Mouse (Mus musculus) hindbrain, embryonic 13.5 days (tissue): ENCODE measurements around the gene Rock2. TPM values are rescaled to one million over a fixed set of nuclear protein-coding genes. Genes with fewer than 3 reads are reported as not detected.

Experiments
- ATAC-seq: fragments of 200-750 bp; cut with Nextera tagmentation; 2 replicates; pipeline ENCODE4 v1.8.0; 2017; ENCODE audit warnings: moderate TSS enrichment; ENCODE audit not compliant: low FRiP score
- H3K27ac ChIP-seq: fragments of 300-500 bp; sonication (generic); 2 replicates; pipeline ENCODE4 v1.5.1; 2015; ENCODE audit warnings: inconsistent platforms, mild to moderate bottlenecking, moderate library complexity
- H3K27me3 ChIP-seq: fragments of 300-500 bp; sonication (generic); 2 replicates; pipeline ENCODE4 v1.6.1; 2015; ENCODE audit warnings: mild to moderate bottlenecking, inconsistent platforms
- H3K36me3 ChIP-seq: fragments of 300-500 bp; sonication (generic); 2 replicates; pipeline ENCODE4 v1.6.1; 2015; ENCODE audit warnings: mild to moderate bottlenecking, inconsistent platforms
- H3K4me1 ChIP-seq: fragments of 300-500 bp; sonication (generic); replicated peaks from 2 replicates; pipeline ENCODE4 v1.6.1; 2015; ENCODE audit warnings: inconsistent platforms
- H3K4me2 ChIP-seq: fragments of 300-500 bp; sonication (generic); 2 replicates; pipeline ENCODE4 v1.6.1; 2015; ENCODE audit warnings: inconsistent platforms, mild to moderate bottlenecking, moderate library complexity
- H3K4me3 ChIP-seq: fragments of 300-500 bp; sonication (generic); 2 replicates; pipeline ENCODE4 v1.5.1; 2015; ENCODE audit warnings: mild to moderate bottlenecking, inconsistent platforms
- H3K9ac ChIP-seq: fragments of 300-500 bp; sonication (generic); 2 replicates; pipeline ENCODE4 v1.6.1; 2015; ENCODE audit warnings: mild to moderate bottlenecking, inconsistent platforms
- H3K9me3 ChIP-seq: fragments of 300-500 bp; sonication (generic); 2 replicates; pipeline ENCODE4 v1.6.1; 2016; ENCODE audit warnings: inconsistent platforms
- WGBS: fragments of 180-500 bp; shearing (Covaris S2); methylation state at CpG from one replicate; pipeline ENCODE4 v1.1.7; 2015; 5-methylcytosine and 5-hydroxymethylcytosine counted together
- polyA plus RNA-seq: library from polyadenylated mRNA; unstranded; fragments of >200 nt; fragmentation: Nextera tagmentation; extraction: Ambion mirVana; gene quantifications from 2 replicates; pipeline ENCODE4 v1.2.1, GENCODE M21; 2015

Gene Rock2
- polyA plus RNA-seq, 1 experiment from 2014 or later = 15.5 TPM

DNA sequence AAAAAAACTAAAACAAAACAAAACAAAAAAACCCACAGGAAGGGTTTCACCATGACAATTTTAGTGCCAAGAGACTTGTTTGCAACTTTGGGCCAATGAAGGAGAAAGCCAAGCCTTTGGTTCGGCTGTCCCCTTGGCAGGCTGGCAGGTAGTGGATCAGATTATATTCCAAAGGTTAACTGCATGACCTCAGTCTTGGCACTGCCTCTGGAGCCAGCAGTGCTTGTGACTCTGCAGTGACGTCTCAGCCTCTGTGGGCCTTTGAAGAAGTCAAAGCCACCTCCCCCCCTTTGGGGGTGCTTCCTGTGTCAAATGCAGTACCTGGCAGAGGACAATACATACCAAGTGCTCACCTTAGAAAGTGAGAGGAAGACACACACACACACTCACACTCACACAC lies 20.6 kb upstream of the Rock2 start:
- no peak overlapping the region for H3K27ac ChIP-seq
- H3K9me3 ChIP-seq = no peaks in the 10 kb centered on the region
- peaks cover 13% of the 10 kb centered on the region; the same call in 1 of the 2 replicates for H3K4me1 ChIP-seq
- no peak overlapping the region for H3K9ac ChIP-seq
- no peak for ATAC-seq
- no peak overlapping the region for H3K4me2 ChIP-seq
- WGBS = 48% methylated on average over 2 of the region's 2 CpGs
- H3K4me3 ChIP-seq = no peak overlapping the region
- H3K27me3 ChIP-seq = no peaks in the 10 kb centered on the region
- H3K36me3 ChIP-seq = no peaks in the 10 kb centered on the region

DNA sequence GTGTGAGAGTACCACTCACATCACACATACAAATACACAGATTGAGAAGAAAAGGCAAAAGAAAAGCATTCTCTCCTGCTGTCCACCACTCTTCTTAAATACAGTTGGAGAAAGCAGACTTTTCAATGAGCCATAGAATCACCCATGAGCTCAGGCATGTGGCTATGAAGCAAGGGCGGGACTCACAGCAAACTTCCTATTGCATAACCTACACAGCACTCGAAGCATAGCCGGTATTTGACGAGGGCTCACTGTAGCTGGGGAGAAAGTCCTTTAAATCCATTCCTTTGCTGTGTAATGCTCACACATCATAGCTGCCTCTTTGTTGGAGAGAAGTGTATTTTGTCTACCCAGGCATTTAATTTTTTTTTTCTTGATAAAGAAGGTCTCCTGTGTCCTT lies 19.4 kb upstream of the Rock2 start:
- 82% methylated on average over 4 of the region's 4 CpGs for WGBS
- Histone ChIP-seq H3K27me3 (no peaks in the 10 kb centered on the region), H3K9ac (no peak overlapping the region), H3K9me3 (no peaks in the 10 kb centered on the region), H3K36me3 (no peaks in the 10 kb centered on the region), H3K4me3 (no peak overlapping the region), H3K4me1 (0 out of 2 replicates have a peak, but pooled peaks cover 8% of the 10 kb centered on the region), H3K4me2 (no peak overlapping the region), H3K27ac (no peak overlapping the region)
- ATAC-seq = no peak

DNA sequence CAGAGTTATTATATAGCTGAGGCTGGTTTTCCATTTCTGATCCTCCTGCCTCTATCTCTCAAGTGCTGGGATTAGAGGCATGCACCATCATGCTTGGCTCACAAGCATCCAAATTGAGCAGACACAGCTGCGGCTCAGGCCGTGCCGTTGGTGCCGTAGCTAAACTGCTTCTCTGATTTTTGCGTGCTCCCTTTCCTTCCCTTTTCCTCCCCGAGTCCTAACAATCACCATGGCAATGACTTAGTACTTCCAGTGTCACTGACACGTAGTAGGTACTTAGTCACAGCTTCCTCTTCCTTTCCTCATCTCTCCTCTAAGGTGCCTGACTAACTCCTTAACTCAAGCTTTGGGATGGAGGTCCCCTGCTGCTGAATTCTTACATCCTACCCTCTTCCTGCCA lies 19.0 kb upstream of the Rock2 start:
- no peaks in the 10 kb centered on the region for H3K27me3 ChIP-seq
- no peak overlapping the region for H3K4me3 ChIP-seq
- no peak overlapping the region for H3K9ac ChIP-seq
- H3K27ac ChIP-seq = no peak overlapping the region
- H3K36me3 ChIP-seq = no peaks in the 10 kb centered on the region
- 0 out of 2 replicates have a peak, but pooled peaks cover 4% of the 10 kb centered on the region for H3K4me1 ChIP-seq
- H3K4me2 ChIP-seq = no peak overlapping the region
- no peaks in the 10 kb centered on the region for H3K9me3 ChIP-seq
- no peak for ATAC-seq
- 77% methylated on average over 7 of the region's 7 CpGs for WGBS

DNA sequence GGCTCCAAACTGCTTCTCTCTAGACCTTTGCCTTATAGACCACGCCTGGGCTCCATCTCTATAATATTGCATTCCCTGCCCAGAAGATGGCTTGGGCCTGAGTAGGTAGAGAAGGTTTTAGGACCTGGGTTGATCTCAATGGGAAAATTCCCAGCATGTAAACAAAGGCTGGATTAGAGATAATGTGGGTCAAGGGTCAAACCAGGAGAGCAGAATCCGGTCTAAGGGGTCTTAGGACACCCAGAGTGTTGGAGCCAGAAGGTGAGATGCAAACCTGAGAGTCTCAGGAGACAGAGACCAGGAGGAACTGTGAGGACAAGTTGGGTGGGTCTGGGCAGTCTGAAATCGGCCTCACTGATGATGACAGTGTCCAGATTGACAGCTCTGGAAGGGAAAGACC lies 18.0 kb upstream of the Rock2 start:
- no peaks in the 10 kb centered on the region for H3K27me3 ChIP-seq
- 0 out of 2 replicates have a peak, but pooled peaks cover 3% of the 10 kb centered on the region for H3K4me1 ChIP-seq
- H3K27ac ChIP-seq = no peak overlapping the region
- WGBS = 52% methylated on average over 3 of the region's 3 CpGs
- H3K4me2 ChIP-seq = no peak overlapping the region
- H3K9me3 ChIP-seq = no peaks in the 10 kb centered on the region
- H3K9ac ChIP-seq = no peak overlapping the region
- no peak overlapping the region for H3K4me3 ChIP-seq
- ATAC-seq = no peak
- no peaks in the 10 kb centered on the region for H3K36me3 ChIP-seq

DNA sequence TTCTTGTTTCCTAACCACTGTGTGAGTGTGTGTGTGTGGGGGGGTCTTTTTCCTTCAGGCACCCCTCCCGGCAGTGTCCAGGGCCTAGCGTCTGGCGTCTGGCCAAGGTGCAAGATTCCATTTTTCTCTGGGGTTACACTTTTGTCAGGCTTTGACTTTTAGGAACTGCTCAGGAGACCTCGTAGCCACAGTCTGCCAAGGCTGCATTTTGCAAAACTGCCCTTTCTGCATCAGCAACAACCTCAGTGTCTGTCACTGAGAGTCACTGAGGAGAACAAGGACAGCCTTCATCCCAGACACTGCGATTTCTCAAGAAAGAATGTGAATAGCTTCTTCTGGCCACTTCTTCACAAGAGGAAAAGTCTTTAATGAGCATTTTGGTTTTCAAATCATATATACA lies 17.6 kb upstream of the Rock2 start:
- ATAC-seq = no peak
- no peaks in the 10 kb centered on the region for H3K9me3 ChIP-seq
- H3K9ac ChIP-seq = no peak overlapping the region
- H3K4me1 ChIP-seq = 0 out of 2 replicates have a peak, but pooled peaks cover 3% of the 10 kb centered on the region
- WGBS = 66% methylated on average over 5 of the region's 5 CpGs
- H3K36me3 ChIP-seq = no peaks in the 10 kb centered on the region
- no peaks in the 10 kb centered on the region for H3K27me3 ChIP-seq
- H3K4me2 ChIP-seq = no peak overlapping the region
- 0 out of 2 replicates have a peak overlapping the region, but pooled peaks have one; percentile 24 for H3K27ac ChIP-seq
- H3K4me3 ChIP-seq = no peak overlapping the region

DNA sequence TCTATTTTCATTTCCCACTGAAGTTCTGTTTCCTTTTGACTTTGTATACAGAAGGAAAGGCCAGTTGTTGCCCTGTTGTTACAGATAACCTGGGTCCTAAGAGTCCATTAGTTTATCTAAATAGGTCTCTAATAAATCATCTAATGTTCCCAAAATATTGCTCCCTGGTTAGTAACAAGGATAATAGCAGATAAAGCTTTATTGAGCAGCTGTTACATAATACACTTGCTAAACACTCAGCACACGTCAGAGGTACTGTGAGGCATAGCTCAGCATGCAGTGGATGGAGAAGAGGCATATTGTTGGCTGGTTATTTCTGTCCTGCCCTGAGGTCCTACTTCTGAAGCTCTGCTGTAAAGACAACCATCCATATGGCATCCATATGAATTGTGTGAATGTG lies 17.0 kb upstream of the Rock2 start:
- 53% methylated on average over 1 of the region's 1 CpGs for WGBS
- Histone ChIP-seq H3K4me3 (no peak overlapping the region), H3K4me2 (no peak overlapping the region), H3K9me3 (no peaks in the 10 kb centered on the region), H3K36me3 (no peaks in the 10 kb centered on the region), H3K4me1 (0 out of 2 replicates have a peak, but pooled peaks cover 3% of the 10 kb centered on the region), H3K27ac (no peak overlapping the region), H3K27me3 (no peaks in the 10 kb centered on the region), H3K9ac (no peak overlapping the region)
- no peak for ATAC-seq

DNA sequence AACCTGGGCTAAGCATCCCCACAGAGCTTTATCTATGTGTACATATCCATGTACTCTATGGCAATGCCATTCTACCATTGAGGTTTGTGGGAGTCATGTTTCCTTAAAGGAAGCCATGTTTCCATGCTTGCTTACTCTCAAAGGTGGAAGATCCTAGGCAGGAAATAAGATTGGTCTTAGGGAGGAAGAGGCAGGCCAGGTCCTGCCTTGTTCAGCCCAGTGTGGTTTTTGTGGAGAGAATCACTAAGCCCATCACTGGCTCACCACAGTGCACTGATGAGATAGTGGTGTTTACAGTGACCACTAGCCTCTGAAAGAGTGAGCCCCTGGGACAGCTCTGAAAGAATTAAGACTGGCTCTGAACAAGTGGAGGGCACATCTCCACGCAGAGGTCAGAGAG lies 15.3 kb upstream of the Rock2 start:
- WGBS = 94% methylated on average over 1 of the region's 1 CpGs
- Histone ChIP-seq H3K27ac (no peak overlapping the region), H3K9ac (no peak overlapping the region), H3K4me3 (no peak overlapping the region), H3K9me3 (no peaks in the 10 kb centered on the region), H3K27me3 (no peaks in the 10 kb centered on the region), H3K4me1 (0 out of 2 replicates have a peak, but pooled peaks cover 3% of the 10 kb centered on the region), H3K4me2 (no peak overlapping the region), H3K36me3 (no peaks in the 10 kb centered on the region)
- no peak for ATAC-seq

DNA sequence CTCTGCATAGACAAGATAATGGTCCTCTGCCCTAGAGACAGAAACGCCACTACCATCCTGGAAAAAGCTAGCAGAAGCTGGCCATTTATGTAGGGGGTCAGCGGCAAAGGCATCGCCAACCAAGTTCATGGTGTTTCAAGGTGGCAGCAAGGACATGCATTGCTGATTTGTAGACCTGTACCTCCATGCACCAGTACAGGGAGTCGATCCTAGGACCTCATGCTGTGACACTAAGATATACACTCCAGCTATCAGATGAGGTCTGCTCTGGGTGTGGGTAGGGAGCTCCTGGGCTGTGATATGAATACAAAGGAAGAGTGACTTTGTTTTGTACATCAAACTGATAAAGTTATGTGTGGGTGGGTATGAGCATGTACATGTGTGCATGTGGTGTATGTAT lies 14.6 kb upstream of the Rock2 start:
- no peak overlapping the region for H3K9ac ChIP-seq
- no peak overlapping the region for H3K4me2 ChIP-seq
- WGBS = 94% methylated on average over 4 of the region's 4 CpGs
- no peaks in the 10 kb centered on the region for H3K36me3 ChIP-seq
- no peaks in the 10 kb centered on the region for H3K27me3 ChIP-seq
- no peak overlapping the region for H3K27ac ChIP-seq
- 0 out of 2 replicates have a peak, but pooled peaks cover 3% of the 10 kb centered on the region for H3K4me1 ChIP-seq
- no peak overlapping the region for H3K4me3 ChIP-seq
- H3K9me3 ChIP-seq = no peaks in the 10 kb centered on the region
- ATAC-seq = no peak

DNA sequence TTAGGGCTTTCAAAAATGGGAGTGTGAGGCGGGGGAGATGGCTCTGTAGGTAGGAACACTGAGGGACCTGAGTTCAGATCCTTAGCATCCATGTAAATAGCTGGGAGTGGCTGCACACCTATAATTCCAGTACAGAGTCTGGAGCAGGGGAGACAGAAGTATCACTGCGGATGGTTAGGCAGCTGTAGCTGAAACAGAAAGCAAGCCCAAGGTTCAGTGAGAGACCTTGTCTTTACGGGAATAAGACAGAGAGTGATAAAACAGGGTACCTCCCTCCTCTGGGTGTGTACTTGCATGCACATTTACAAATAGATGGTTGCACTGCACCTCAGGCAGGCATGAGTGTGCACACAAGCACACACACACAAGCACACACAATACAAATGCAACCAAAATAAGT lies 12.3 kb upstream of the Rock2 start:
- Histone ChIP-seq H3K9me3 (no peaks in the 10 kb centered on the region), H3K4me3 (no peak overlapping the region), H3K27me3 (no peaks in the 10 kb centered on the region), H3K4me1 (no peaks in the 10 kb centered on the region), H3K36me3 (no peaks in the 10 kb centered on the region), H3K4me2 (no peak overlapping the region), H3K9ac (no peak overlapping the region), H3K27ac (no peak overlapping the region)
- WGBS = 90% methylated on average over 3 of the region's 3 CpGs
- ATAC-seq = no peak

DNA sequence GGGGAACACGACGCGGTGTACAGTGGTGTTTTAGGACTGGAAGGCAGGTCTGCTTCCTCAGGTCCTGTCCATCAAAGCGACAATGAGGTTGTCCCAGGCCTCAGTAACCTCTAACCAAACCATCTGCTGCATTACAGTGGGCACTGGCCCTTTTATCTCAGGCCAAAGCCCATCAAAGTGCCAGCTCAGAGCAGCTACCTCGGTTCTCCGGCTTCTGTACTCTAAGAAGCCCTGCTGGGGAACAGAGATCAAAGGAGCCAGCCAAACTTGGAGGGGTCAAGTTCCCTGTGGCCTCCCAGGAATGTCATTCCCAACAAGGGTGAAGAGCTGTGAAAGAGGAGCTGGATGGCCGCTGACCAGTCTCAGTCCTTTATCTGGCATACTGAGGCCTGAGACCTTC lies 11.6 kb upstream of the Rock2 start:
- no peak overlapping the region for H3K4me3 ChIP-seq
- H3K27ac ChIP-seq = no peak overlapping the region
- H3K4me2 ChIP-seq = no peak overlapping the region
- ATAC-seq = no peak
- no peak overlapping the region for H3K9ac ChIP-seq
- no peaks in the 10 kb centered on the region for H3K27me3 ChIP-seq
- H3K4me1 ChIP-seq = no peaks in the 10 kb centered on the region
- H3K36me3 ChIP-seq = no peaks in the 10 kb centered on the region
- 68% methylated on average over 7 of the region's 7 CpGs for WGBS
- no peaks in the 10 kb centered on the region for H3K9me3 ChIP-seq

DNA sequence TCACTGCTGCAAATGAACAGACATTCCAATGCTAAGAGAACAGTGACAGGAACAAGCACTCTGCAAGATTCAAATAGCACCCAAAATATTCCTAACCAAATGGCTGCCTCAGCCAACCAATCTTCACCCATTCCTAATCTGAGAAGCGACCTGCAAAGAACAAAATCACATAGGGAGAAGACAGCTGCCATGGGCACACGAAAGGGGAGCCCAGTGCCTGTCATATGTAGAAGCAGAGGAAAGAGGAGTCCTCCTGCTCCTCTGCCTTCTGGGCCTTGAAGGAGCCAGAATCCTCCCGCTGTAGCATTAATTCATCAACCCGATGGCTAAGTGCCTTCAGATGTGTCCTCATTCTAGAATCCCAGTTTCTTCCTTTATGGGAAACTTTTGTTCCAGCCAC lies 10.2 kb upstream of the Rock2 start:
- Histone ChIP-seq H3K4me3 (no peak overlapping the region), H3K9me3 (no peaks in the 10 kb centered on the region), H3K9ac (no peak overlapping the region), H3K27me3 (no peaks in the 10 kb centered on the region), H3K4me2 (no peak overlapping the region), H3K36me3 (no peaks in the 10 kb centered on the region), H3K4me1 (no peaks in the 10 kb centered on the region), H3K27ac (no peak overlapping the region)
- WGBS = 92% methylated on average over 4 of the region's 4 CpGs
- ATAC-seq = no peak

DNA sequence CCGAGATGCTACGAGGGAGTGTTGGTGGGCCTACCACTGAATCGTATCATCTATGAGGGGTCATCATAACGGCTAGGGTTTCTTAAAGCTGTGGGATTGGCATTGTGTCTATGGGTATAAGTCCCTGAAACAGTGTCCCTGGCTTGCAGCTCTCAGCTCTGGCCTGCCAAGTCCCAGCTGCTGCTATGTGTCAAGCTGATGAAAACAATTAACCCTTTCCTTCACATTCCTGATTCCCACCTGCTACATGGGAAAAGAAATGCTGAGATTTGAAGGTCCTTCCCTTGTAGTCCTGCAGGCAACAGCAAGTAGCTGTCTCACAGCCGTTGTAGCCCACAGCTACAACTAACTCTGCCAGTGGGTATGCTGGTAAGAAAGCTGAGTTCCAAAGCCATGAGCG lies 8.3 kb upstream of the Rock2 start:
- Histone ChIP-seq H3K9ac (no peak overlapping the region), H3K4me1 (no peaks in the 10 kb centered on the region), H3K36me3 (no peaks in the 10 kb centered on the region), H3K27me3 (no peaks in the 10 kb centered on the region), H3K27ac (no peak overlapping the region), H3K4me3 (no peak overlapping the region), H3K4me2 (no peak overlapping the region), H3K9me3 (no peaks in the 10 kb centered on the region)
- 92% methylated on average over 6 of the region's 6 CpGs for WGBS
- ATAC-seq = no peak

DNA sequence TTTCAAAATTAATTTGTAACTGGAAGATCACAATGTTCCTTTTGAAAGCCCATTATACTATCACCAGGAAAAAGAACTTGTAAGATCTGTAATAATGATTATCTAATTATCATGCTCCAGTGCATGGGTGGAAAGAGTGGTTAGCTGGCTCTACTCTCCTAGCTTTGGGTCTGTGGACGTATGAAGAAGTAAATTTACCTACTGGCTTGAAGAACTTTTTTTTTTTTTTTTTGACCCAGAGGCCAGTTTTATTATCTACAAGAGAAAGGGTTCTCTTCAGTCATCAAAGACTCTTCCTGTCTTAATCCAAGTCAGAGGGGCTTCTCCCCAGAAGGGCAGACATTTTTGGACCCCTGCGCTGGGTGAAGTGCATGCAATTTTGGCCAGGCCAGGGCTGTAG lies 1.7 kb upstream of the Rock2 start:
- no peaks in the 10 kb centered on the region for H3K27me3 ChIP-seq
- no peak for ATAC-seq
- H3K27ac ChIP-seq = no peak overlapping the region
- no peak overlapping the region for H3K9ac ChIP-seq
- no peaks in the 10 kb centered on the region for H3K9me3 ChIP-seq
- no peak overlapping the region for H3K4me3 ChIP-seq
- 86% methylated on average over 2 of the region's 2 CpGs for WGBS
- H3K36me3 ChIP-seq = no peaks in the 10 kb centered on the region
- H3K4me2 ChIP-seq = no peak overlapping the region
- H3K4me1 ChIP-seq = peaks cover 22% of the 10 kb centered on the region
